Mouse (Mus musculus) testis, postnatal 14 days (tissue): ENCODE measurements around the gene Sez6.

ENCODE experiments used
- DNase-seq: peaks from one replicate; pipeline ENCODE4 v3.0.0; 2021; ENCODE audit warnings: low spot score

Gene Sez6

DNA sequence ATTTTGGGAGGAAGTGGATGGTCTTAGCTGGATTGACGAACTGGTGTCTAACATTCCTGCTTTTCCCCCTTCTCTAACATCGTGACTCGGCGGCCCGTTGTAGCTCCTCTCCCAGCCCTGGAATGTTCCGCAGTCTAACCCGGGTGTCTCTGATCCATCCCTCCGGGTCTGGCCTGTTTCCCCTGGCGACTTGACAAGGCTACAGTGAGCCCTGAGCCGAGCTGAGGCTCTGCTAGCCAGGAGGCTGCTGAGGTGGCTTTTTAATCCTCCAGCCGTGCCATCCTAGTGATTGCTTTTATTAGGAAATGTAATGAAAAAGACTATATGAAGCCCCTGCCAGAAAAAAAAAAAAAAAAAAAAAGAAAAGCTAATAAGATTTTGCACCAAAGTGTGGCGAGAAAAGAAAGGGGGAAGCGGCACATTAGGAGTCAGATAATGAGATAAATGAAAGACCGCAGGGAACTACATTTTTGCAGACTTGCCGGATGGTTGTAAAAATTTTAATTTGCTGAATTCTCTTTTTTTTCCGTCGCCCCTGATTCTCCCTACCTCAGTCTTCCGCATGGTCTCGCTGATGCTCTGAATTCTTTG lies 24.4 kb upstream of the Sez6 start:
- DNase-seq, result no peak

DNA sequence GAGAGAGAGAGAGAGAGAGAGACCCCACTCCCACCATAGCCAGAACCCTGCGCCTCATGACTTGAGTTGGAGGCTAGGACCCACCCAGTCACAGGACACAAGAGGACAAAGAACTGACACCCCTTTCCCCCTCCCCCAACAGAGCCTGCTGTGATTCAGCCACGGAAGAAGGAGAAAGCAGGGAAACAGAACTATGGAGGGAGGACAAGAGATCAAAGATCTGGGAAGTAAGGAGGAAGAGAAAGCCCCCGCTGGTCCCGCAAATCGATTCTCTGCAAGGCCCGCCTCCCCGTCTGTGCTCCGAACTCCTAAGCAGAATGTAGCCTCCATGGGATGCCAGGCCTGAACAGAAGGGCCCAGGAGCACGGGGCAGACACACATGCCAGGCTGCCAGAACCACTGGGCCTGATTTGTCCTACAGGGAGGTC lies 23.8 kb upstream of the Sez6 start:
- DNase-seq, result no peak

DNA sequence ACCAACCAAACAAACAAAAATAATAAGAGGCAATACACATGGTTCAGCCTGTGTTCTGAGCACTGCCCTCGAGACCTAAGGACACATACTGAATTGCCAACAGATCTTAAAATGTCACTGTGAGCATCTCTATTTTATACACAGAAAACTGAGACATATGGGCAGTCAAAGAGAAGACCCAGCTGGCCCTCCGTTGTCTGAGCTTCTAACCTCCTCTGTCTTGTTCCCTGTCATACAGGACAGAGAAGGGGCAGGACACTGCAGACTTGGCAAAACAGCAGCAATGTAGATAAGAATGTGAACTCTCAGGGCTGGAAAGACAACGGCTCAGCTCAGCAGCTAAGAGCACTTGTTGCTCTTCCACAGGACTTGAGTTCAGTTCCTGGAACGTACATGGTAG lies 22.1 kb upstream of the Sez6 start:
- no peak for DNase-seq

- no peak for DNase-seq
Measured at GRCm38 (mm10) chr11:77909376-77909775, 21.2 kb upstream of the Sez6 start.

- DNase-seq, result no peak
Measured at GRCm38 (mm10) chr11:77909776-77910175, 20.8 kb upstream of the Sez6 start.

DNA sequence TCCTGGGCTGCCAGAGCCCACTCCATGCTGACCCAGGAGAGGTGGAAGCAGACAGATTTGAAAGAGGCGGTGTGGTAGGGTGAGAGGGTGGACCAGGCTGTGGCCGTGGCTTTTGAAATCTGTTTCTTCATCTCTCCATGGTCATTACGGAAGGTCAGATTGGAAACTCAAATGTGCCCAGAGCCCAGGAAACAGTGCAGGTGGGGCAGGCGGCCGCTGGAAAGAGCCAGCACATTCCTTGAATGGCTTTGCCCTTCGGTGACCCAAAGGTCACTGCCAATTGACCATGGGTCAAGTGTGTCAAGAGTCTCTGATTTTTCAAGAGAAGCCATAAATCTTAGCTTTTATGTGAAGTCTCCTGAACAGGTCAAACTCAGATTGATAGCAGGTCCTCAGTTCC lies 17.1 kb upstream of the Sez6 start:
- no peak for DNase-seq

DNA sequence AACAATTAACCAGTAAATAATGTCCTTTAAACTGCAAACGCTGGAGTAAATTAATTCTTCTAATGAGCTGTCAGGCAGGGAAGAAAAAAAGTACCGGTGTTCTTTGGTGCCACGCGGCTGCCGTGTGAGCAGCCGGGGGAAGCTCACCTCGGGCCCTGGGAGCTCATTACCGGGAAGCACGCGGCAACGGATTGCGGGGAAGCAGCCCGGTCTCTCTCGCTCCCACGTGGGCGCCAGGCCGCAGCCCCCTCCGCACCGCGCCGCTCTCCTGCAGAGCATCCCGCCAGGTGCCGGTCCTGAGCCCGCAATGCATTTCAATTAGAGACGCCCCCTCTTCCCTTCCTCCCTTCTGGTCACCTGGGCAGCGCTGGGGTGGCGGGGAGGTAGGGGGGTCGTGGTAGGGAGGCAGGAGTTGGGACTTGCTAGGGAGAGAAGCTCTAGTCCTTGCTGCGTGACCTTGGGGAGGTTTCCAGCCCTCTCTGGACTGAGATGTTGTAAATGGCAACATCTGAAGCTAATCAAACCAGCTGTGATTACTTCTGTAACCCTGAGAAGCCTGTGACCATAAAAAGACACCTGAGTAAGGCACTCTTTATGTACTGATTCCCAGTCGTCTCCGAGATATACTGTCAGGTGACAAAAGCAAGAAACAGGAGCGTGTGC lies 15.9 kb upstream of the Sez6 start:
- DNase-seq, result peak; percentile 39

DNA sequence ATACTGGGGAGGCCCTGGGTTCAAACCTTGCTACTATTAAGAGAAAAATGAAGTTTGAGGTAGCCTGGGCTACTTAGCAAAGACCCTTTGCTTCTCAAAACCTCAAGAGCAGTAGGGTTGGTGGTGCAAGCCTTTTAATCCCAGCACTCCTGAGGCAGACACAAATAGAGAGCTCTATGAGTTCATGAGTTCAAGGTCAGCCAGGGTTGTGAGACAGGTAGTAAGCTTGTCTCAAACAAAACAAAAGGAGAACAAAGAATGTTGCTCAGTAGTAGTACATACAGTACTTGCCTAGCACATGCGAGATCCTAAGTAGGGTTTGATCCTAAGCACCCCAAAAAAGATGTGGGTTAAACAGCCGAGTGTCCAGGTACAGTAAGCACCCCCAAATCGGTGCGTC lies 13.9 kb upstream of the Sez6 start:
- DNase-seq, result no peak

DNA sequence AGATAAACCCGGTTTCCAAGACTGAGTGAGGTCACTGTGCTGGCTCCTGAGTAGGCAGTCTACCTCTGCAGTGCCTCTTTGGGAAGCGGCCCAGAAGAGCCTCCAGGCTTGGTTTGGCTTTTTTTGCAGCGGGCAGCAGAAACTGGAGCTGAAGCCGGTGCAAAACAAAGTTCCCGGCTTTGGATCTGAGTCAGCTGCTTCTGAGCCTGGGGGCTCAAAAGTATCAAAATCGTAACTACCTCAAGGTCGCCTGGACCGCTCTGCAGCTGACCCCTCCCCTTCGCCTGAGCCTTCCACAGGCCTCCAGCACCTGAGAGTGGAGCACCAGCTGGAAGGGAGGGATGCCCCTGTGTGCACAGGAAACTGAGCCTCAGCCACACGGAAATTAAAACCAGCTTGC lies 13.4 kb upstream of the Sez6 start:
- DNase-seq, result peak; percentile 68

GRCm38 (mm10) chr11:77923285-77923684 lies 7.3 kb upstream of the Sez6 start:
- DNase-seq, result no peak

DNA sequence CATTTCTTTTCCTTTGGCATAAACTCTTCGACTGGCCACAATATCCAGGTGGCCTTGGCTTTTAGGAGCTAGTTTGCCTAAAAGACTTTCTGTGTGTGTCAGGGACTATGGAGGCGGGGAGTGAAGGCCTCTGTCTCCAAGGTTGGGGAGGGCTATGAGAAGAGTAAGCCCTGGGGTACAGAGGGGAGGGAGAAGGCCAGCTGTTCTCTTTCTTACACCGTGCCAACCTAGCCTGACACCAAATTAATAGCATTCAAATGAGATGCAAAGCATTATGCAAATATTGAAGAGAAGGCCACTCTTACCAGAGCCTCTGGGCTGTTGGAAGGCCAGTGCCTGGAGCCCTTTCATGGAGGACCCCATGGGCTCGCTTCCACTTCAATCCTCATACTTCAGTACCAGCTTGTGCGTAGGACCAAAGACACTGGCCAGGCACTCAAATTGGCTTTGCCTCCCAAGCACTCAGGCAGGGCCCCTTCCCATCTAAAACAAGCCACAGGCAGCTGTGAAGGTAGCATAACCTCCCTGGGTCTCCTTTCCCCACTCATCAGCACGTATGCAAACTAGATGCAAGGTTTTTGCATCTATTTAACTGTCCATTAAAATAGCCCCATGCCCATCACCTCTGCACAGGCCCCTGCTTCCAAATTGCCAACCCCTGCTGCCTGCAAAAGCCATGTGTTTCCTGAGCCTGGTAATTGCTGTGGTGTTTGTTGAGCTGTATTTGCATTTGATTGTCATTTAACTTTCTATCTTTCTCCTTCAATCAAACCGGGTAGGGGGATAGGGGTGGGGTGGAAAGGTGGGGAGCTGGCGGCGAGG lies 4.6 kb upstream of the Sez6 start:
- DNase-seq, result no peak

- no peak for DNase-seq
Measured at GRCm38 (mm10) chr11:77926666-77927065, 3.9 kb upstream of the Sez6 start.

- DNase-seq, result no peak
Measured at GRCm38 (mm10) chr11:77927837-77928236, 2.8 kb upstream of the Sez6 start.

- DNase-seq, result no peak
Measured at GRCm38 (mm10) chr11:77931541-77932433, 1.2 kb downstream of the Sez6 start.

GRCm38 (mm10) chr11:77932576-77932975 lies 2.0 kb downstream of the Sez6 start:
- no peak for DNase-seq

DNA sequence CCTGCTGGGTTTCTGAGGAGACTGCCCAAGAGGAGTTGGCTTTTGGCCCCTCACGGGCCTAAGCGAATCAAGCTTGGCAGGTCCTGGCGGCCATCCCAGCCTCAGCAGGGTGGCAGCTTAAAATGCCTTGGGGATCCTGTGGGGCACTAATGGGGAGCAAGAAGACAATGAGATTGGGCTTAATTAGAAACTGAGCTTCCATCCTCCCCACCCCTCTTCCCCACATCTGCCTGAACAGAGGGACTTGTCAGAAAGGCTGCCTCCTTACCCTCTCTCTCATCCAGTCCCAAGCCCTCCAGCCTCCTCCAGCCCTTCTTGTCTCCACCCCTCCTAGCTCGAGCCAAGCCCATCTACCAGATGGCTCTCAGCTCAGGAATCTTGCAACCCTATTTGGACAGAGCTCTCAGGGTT lies 3.5 kb downstream of the Sez6 start:
- DNase-seq, result no peak

DNA sequence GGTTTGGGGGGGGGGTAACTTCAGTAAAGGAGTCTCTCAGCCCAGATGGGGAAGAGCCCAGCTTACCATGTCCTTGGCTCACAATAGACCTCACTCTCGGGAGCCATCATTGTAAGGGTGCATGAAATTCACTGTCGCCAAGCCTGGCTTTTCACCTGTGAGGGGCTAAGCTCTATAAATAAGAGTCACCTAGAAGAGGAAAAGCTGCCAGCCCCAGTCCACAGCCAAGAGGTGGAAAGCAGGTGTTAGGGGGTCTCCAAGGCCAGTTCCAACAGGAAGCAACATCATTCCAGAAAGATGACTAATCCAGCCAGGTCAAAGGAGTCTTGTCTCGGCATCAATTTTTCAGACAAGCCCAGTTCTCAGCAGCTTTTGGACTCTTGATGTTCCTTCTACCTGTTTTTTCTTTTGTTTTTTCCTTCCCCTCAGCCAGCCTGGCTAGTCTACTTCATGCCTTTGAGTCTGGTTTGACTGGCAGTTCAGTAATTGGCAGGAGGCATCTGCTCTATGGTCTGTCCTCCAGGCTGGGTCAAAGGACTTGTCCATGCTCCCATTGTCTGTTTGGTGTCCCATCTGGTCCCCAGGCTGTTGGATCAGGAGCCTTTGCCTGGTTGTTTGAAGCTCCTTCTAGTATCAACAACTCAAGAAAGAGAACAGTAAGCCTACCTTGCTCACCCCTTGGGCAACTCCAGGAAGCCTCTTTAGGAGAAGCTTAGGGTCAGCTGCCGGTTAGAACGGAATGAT lies 4.1 kb downstream of the Sez6 start:
- DNase-seq, result no peak

GRCm38 (mm10) chr11:77936846-77937245 lies 6.2 kb downstream of the Sez6 start:
- DNase-seq, result no peak

DNA sequence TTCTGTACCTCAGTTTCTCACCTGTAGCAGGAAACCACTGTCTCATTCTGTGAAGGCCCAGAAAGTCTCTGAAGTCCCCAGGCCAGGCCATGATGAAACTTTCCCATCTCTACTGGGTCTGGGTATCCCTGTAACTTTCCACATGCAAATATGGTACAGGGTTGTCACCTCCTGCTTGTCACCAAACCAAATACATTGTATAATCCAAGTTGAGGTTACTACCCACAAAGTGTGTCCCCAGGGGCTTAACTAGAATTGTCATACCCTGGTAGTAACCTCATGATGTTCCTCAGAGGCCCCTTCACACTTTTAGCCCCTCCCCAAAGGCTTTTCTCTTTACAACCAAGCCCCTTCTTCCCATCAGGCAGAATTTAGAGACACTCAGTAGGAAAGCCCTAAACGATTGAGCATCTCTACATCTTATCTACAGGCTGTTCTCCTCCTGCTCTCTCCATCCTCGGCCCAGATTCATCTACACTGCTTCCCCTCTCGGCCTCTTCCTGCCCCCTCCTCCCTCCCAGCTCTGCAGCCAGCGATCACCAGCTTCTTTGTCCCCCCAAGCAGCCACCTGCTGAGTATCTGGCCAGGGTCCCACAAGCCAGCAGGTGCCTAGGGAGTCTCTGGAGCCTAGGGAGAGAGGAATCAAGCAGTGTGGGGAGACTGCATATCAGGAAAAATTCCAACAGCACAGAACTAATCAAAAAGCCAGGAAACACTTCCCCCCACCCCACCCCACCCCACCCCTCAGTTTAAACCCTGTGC lies 7.2 kb downstream of the Sez6 start:
- DNase-seq, result no peak

GRCm38 (mm10) chr11:77942230-77942629 lies 11.6 kb downstream of the Sez6 start:
- DNase-seq, result no peak

- no peak for DNase-seq
Measured at GRCm38 (mm10) chr11:77947860-77948259, 17.3 kb downstream of the Sez6 start.
